Mouse (Mus musculus) embryonic stem cell, embryonic (primary cell): Measurements from ENCODE around the gene Hoxb2.

Experiments
- CTCF ChIA-PET, 4 experiments: fragments of 300-600 bp in 2 of 4; fragments of 350-600 bp in 2 of 4; sonication (Branson Sonifier 250); formaldehyde crosslinking; loops; one replicate each; lab custom pipeline; 2022; ENCODE audit warnings: inconsistent platforms in 2 of 4; lab: Charles Lee
- POLR2A ChIA-PET, 4 experiments: fragments of 300-600 bp in 2 of 4; fragments of 350-600 bp in 2 of 4; sonication (Branson Sonifier 250); formaldehyde crosslinking; loops; one replicate each; lab custom pipeline; 2022; ENCODE audit warnings: antibody characterized with exemption in 4 of 4, inconsistent platforms in 1 of 4; lab: Charles Lee

Gene Hoxb2

DNA sequence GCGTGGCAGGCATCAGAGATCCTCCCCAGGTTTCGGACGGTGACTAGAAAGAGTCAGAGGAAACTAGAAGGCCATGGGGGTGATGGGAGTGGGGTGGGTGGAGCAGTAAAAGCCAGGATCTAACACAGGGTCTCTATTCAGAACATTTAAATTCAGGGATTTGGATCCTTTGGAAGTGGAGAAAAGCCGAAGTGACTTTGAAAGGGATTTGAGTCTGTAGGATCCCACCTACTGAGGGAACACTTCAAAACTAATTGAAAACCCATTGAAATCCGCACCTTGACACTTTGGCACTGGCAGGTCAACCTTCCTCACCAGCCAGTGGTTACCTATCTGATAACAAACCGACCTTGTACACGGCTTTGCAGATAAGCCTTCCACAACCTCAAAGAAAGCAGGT, 24.5 kb downstream of the Hoxb2 start:
- ChIA-PET POLR2A (no interaction called here), CTCF (no interaction called here)

DNA sequence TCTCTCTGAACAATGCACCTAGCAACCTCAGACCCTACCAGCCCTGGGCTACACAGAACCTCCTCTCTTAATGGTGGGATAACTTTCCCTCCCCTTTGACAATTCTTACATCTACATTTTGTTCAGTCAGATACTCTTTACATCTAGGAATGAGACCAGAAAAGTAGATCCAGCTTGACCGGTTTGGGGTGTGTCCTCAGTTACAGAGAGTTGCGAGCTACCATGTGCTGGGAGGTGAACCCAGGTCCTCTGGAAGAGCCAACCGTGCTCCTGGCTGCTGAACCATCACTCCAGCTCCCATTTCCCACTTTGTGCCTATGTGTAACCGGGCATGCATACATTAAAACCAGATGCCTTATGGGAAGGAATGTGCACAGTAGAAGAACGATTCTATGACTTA, 33.1 kb downstream of the Hoxb2 start:
- CTCF ChIA-PET: no interaction called here

DNA sequence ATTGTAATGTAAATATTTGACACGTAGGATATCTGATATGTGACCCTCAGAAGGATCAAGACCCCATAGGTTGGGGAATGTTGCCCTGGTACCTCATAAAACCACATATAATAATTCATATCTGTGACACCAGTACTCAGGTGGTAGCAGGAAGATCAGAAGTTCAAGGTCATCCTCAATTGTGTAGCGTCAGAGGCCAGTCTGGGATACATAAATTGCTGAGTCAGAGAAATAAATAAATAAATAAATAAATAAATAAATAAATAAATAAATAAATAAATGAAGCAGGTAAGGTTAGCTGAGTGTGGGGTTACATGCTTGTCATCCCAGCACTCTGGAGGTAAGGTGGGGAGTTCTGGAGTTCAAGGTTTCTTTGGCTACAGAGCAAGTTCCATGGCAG, 37.3 kb downstream of the Hoxb2 start:
- CTCF ChIA-PET: no interaction called here
- POLR2A ChIA-PET: no interaction called here

More for the DNA sequence above, 33.1 kb downstream of the Hoxb2 start:
- POLR2A ChIA-PET: interaction anchor here in 2 of 4 experiments (0.6 to 1.0 kb wide), 3 partner anchors 15 to 910 kb away, joined by 4 to 7 read pairs (median 4); no protein-coding TSS in a partner anchor

DNA sequence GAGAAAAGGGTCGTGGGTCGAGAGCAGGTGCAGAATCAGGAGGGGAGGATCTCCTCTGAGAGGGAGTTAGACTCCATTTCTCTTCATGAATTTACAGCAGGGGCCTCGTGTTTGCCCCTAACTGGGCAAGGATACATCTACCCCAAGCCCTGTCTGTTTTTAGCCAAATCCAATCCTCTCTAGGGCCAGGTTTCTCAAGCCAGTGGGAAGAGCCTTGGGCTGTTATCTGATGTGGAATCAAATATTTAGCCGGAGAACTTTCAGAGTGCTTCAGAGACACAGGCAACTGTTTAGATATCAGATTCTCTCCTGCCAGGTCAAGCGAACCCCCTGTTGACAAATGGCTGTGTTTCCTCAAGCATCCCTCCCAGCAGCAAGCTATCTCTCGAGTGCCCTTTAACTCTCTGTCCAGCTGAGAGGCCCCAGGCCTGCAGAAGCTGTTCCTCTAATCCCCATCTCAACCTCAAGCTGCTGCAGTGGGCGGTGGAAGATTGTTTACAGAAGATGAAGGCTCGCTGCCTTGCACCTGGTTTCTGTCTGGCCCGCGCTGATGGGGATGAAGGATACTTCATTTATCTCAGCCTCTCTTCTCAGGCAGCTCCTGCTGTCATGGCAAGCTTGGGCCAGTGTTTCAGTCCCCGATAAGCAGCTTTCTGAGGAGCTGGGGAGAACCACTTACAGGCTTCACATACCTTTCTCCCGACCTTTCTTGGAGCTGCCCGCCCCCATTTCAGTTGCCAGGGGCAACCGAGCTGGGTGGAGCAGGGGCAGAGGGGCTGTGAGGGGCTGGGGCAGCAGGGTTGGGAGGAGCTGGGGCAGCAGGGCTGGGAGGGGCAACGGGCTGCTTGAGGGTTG, 46.7 kb downstream of the Hoxb2 start:
- CTCF ChIA-PET: interaction anchor here in 3 of 4 experiments (0.6 to 1.7 kb wide), 10 partner anchors 10 to 139 kb away, joined by 3 to 11 read pairs (median 4); no protein-coding TSS in a partner anchor

GRCm38 (mm10) chr11:96397806-96398335, 47.5 kb downstream of the Hoxb2 start:
- ChIA-PET POLR2A (interaction anchor here (0.5 to 1.2 kb wide), 8 partner anchors 10 to 623 kb away, joined by 3 to 5 read pairs (median 3); partner anchors contain the start of gene Hoxb1 (in 2 of the 4)), CTCF (interaction anchor here (0.7 to 1.7 kb wide), 7 partner anchors 9 to 1358 kb away, joined by 3 to 11 read pairs (median 3); no protein-coding TSS in a partner anchor)

More for the DNA sequence above, 46.7 kb downstream of the Hoxb2 start:
- POLR2A ChIA-PET: interaction anchor here in 3 of 4 experiments (0.6 to 1.2 kb wide), 7 partner anchors 11 to 624 kb away, joined by 3 to 4 read pairs (median 3); partner anchors contain the start of gene Hoxb1 (in 1 of the 3)

- POLR2A ChIA-PET: no interaction called here
- CTCF ChIA-PET: interaction anchor here in 2 of 4 experiments (0.6 to 1.6 kb wide), 7 partner anchors 8 to 154 kb away, joined by 3 to 8 read pairs (median 4); no protein-coding TSS in a partner anchor
Observed at GRCm38 (mm10) chr11:96399923-96400322, 49.6 kb downstream of the Hoxb2 start.
